Mouse (Mus musculus): ENCODE results near the gene Thumpd3. TPM values are rescaled to one million over a fixed set of nuclear protein-coding genes. Genes with fewer than 3 reads are reported as not detected.

Gene Thumpd3
- total RNA-seq, 2 experiments from 2014 or later, result 22.6 to 30.6 TPM

DNA sequence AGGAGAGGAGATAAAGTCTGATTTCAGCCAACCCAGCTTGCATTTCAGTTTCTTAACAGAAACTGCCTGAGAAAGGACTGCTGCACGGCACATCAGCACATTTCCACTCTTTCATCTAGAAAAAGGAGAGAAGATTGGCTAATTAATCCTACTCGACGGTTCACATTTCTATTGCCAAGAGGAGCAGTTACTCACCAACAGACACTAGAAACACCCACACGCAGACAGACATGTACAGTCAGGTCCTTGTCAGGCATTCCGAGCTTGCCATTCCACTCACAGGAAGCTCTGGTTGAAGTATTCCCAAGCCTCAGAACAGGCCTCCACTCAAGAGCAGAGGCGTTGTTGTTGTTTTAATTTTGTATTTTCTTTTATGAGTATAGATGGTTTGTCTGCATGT, 11.6 kb upstream of the Thumpd3 start:
- no peak for DNase-seq (ENCODE audit: low spot score in 2 of 2)
- intact Hi-C loops (cut with DNase I), result no loop called here

DNA sequence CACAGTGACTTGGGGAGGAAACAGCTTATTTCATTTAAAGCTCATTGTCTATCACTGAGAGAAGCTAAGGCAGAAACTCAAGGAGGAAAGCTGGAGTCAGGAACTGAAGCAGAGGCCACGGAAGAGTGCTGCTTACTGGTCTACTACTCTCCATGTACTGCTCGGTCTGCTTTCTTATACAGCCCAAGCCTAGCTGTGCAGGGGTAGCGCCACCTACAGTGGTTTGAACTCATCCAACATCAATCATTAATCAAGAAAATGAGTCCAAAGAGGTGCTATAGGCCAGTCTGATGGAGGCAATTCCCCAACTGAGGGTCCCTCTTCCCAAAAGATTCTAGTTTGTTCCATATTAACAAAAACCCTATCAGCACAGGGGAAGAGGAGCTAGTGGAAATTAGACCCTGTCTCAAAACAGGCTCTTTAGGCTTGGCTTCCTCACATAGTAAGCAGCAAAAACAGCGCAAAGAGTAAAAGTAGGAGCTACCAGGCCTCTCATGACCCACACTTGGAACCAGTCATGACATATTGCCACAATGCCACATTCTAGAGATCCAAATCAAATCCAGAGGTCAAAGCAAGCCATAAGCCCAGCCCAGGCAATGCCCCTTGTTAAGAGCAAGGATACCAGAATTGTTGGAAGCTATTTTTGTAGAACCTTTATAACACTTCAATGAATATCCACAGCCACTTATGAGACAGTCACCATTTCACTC, 9.4 kb upstream of the Thumpd3 start:
- intact Hi-C loops (cut with DNase I), result no loop called here
- DNase-seq (ENCODE audit: low spot score in 2 of 2), result no peak

DNA sequence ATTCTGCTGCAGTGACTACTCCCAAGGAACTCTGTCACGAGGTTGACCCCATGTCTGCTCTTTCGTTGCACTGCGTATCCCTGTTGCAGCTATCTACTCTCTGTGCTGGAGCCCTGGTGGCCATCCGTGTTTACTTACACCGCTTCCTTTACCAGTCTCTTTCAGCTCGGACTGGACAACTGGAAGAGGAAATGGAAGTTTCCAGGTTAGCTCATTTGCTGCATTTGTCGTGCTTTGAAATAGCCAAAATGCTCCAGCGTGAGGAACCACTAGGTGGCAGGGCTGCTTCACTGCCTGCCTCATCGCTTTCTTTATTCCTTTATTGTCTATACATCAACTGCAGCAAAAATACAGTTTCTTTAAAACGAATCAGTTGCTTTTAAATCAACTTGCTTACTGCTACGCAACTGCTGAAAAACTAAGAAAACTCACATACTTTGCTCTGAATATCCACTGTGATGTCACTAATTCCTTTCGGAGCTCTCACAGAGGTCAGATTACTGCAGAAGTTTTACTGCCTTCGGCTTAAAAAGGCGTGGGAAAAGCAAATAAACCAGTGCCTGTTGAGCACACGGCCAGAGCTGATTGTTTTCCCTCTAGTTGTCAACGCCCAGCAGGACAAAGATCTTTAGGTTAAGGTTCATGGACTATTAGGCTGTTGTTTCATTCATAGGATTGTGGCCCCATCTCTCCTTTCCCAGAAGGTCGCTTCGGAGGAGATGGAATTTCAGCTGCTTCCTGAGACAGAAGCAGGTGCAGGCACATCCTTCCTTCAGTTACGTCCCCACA, 7.9 kb upstream of the Thumpd3 start:
- intact Hi-C loops (cut with DNase I), result no loop called here

DNA sequence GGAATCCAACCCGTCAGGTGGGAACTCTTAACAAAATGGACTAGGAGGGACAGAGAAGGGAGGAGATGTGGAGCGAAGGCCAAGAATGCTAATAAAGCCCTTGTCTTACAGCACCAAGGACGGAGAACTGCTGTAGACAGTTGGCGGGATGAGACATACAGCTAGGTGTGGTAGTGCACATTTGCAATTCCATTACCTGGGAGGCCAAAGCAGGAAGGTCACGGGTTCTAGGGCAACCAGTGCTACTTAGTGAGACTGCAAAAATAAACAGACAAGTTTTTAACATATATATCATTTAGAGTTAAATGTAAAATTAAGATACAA, 7.3 kb upstream of the Thumpd3 start:
- intact Hi-C loops (cut with DNase I), result no loop called here
- DNase-seq (ENCODE audit: low spot score in 2 of 2), result no peak

More for the DNA sequence above, 7.9 kb upstream of the Thumpd3 start:
- DNase-seq (ENCODE audit: low spot score in 2 of 2), result peak; percentile 55 to 62

DNA sequence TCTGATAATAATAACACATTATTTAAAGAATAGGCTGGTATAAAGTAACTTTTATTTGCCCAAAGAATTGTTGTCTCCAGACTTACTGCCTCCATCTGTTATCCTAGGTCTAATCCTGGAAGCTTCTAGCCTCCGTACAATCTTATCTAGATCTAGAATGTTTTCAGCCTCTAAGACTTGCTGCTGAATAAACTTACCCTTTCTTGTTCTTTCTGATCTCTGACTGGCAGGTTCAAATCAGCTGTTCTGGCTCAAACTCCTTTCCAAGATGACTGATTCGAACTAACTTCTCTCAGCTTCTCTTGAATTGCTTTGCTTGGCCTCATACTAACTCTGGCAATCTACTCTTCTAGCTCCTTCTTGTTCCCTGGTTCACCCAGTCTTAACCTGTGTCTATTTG, 5.7 kb upstream of the Thumpd3 start:
- DNase-seq (ENCODE audit: low spot score in 2 of 2), result no peak
- intact Hi-C loops (cut with DNase I), result loop anchor here (10.0 kb wide), 1 partner anchor 284 kb away; the partner anchor contains the start of gene Ogg1

DNA sequence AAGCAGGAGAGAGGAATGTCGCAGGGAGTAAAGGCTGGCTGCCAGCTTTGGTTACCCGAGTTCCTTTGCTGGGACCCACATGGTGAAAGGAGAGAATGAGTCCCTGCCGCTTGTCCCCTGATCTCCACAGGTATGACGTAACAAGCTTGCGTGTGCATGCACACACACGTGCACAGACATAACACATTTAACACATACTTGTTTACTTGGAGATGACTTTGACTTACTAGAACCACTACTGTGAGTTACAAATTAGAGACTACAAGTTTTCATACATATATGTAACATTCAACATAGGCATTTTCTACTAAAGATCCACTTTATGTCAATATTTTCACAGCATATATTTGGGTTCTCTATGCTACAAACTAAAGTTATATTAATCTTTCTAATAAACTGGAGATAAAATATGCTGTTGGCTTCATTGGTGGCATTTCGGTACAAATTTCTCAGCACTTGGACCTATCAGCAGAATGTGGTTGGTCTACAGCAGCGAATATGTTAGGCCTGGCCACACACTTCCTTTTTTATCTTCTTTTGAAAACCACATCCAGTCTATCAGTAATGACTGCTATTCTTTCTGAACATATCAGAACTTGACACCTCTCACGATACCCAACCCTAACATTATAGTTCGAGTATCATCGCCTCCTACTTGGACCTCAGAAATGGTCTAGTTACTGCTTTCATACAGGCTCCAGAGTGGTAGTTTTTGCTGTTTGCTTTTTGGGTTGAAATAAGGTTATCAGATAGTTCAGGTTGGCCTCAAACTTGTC, 4.6 kb upstream of the Thumpd3 start:
- no peak for DNase-seq (ENCODE audit: low spot score in 2 of 2)
- intact Hi-C loops (cut with DNase I), result loop anchor here (10.0 kb wide), 1 partner anchor 283 kb away; the partner anchor contains the start of gene Ogg1

DNA sequence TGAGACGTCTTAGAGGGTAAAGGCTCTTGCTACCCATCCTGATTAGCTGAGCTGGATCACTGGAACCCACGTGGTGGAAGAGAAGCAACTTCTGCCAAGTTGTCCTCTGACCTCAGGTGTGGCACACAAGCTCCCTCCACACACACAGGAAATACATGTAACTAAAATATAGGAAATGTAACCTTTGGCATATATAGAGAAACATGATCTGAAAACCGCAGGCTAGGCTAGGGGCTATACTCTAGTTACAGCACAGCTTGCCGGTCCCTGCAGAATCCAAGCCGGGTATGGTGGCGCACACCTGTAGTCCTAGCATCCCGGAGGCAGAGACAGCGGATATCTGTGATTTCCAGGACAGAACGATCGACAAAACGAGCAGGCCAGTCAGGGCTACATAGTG, 450 bp upstream of the Thumpd3 start:
- intact Hi-C loops (cut with DNase I), result loop anchor here (10.0 kb wide), 1 partner anchor 279 kb away; the partner anchor contains the start of gene Ogg1
- no peak for DNase-seq (ENCODE audit: low spot score in 2 of 2)

DNA sequence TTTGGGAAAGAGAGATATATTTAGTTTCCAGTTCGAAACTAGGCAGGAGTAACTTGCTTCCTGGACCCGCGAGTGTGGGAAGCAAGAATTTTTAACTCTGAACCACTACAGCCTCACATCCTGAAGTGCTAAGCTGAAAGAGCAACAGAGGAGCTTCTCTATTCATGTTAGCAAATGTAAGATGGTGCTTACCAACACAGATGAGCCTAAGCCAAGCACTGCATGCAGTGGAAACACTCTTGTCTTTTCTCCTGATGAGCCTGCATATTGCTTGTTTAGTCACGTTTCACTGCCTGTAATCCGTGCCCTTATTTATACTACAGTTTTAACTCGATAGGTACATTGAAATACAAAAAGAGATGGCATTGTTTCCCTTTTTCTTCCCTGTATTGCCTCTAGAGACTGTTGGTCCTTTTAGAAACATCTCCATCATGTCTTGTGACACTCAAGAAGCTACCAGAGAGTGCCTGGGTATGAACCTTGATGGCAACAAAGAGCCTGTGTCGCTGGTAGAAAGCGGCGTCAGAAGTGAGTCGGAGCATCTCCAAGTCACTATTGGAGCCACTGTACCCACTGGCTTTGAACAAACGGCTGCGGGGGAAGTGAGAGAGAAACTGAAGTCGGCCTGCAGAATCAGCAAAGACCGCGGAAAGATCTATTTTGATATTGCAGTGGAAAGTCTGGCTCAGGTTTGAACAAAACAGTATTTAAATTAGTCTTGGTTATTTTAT, 1.2 kb downstream of the Thumpd3 start:
- no peak for DNase-seq (ENCODE audit: low spot score in 2 of 2)
- intact Hi-C loops (cut with DNase I), result loop anchor here (10.0 kb wide), 1 partner anchor 278 kb away; the partner anchor contains the start of gene Ogg1

DNA sequence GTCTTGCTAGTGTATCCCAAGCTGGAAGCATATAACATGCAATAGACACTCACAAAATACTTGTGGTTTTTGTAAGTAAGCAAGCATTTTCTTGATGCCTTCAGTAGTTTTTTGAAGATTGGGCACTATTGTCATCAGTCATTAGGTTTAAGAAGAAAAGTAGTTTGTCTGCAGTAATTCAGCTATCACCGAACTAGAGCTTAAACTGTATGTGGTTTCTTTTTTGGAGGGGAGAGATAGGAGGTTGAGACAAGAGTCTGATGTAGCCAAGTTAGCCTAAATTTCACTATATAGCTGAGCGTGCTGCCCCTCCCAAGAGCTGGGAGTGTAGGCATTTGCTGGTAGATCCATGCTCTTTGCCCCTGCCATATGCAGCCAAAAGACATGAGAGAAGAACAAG, 2.3 kb downstream of the Thumpd3 start:
- no peak for DNase-seq (ENCODE audit: low spot score in 2 of 2)
- intact Hi-C loops (cut with DNase I), result loop anchor here (10.0 kb wide), 1 partner anchor 276 kb away; the partner anchor contains the start of gene Ogg1

DNA sequence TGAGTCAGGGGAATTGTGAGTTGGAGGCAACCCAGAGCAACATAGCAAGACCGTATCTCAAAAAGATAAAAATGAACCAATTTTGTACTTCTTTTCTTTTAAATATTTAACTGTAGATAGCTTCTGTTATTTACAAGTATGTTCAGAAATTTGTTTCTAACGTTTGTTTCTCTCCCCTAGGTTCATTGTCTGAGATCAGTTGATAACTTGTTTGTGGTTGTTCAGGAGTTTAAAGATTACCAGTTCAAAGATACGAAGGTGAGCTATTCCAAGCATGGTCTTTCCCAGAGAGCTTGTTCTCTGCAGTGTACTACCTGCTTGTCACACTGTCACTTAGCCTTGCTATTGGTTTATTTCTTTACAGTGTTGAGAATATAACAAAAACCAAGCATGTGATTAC, 3.1 kb downstream of the Thumpd3 start:
- DNase-seq (ENCODE audit: low spot score in 2 of 2), result no peak
- intact Hi-C loops (cut with DNase I), result loop anchor here (10.0 kb wide), 1 partner anchor 276 kb away; the partner anchor contains the start of gene Ogg1

DNA sequence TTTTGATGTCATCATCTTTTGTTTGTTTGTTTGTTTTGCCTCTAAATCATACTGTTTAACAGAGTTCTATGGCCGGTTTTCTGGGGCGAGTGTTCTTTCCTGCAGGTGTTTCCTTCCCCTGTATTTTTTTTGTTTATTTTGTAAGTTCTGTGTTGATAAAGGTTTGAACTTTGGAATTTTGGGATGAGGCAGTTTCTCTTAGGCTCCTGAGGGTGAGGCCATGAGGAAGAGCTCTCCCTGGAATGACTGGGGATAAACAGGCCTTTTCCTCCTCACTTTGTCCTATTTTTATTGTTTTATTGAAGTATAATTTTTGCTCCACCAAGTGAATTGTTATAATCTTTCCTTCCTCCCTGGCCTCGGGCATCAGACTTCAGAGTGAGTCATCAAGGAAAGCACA, 6.9 kb downstream of the Thumpd3 start:
- intact Hi-C loops (cut with DNase I), result no loop called here
- DNase-seq (ENCODE audit: low spot score in 2 of 2), result no peak

DNA sequence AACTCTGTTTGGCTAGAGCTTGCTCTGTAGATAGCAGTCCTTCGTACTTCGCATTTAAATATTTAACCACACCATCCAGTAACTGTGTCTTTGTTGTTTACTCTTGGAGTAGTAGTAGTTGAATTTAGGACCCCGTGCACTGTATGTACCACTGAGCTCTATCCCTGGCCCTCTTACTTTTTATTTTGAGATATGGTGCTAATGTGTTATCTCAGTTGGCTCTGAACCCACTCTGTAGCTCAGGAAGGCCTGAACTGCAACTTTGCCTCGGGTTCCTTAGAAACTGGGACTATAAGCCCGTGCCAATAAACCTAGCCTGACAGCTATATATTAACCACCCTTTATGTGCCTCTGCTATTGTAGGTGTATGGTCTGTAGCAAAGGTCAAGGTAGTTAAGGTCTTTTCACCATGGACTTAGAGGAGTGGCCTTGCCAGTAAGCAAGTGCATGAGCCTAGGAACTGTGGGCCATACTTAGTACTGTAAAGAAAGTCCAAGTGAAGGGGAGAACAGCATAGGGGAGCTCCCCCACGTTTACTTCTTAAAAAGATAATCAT, 8.6 kb downstream of the Thumpd3 start:
- intact Hi-C loops (cut with DNase I), result no loop called here
- no peak for DNase-seq (ENCODE audit: low spot score in 2 of 2)

DNA sequence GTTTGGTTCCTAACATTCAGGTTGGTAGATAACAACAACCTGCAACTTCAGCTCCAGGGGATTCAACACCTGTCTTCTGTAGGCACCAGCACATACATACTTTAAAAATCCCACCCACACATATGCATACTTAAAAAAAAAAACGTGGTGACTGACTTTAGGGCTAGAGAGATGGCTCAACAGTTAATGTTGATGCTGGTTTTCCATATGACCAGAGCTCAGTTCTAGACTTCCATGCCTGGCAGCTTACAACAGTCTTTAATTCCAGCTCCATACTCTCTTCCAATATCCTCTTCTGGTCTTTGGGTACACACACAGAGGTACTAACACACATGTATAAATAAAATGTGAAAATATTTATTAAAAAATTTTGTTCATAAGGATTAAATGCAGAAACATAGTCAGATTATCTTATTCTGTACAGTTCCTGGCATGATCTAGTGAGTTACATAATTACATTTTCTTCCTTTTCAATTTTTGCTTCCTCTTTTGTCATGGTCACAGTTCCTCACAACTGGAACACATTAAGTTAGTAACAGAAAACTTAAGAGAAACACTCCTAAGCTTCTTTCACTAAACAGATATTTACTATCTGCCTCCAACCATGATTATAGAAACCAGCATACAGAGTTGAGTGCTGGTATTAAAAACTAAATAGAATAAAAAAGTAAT, 15.0 kb downstream of the Thumpd3 start:
- DNase-seq (ENCODE audit: low spot score in 2 of 2), result no peak
- intact Hi-C loops (cut with DNase I), result no loop called here

DNA sequence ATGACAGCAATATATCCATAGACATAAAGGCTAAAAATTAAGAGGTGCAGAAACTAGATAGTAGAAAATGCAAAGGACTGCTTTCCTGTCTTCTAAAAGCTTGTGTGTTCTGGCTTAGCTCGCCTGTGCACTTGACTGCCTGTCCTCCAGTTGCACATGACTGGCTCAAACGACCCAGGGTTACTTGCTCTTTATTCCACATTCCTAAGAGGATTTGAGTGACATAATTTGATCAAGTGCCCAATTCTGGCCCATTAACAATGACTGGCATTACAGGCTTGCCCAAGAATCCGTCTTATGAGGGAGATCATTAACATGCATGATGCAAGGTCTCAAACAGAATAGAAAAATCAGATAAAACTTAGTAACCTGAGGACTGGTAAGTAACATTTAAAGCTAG, 16.2 kb downstream of the Thumpd3 start:
- DNase-seq (ENCODE audit: low spot score in 2 of 2), result no peak
- intact Hi-C loops (cut with DNase I), result no loop called here

DNA sequence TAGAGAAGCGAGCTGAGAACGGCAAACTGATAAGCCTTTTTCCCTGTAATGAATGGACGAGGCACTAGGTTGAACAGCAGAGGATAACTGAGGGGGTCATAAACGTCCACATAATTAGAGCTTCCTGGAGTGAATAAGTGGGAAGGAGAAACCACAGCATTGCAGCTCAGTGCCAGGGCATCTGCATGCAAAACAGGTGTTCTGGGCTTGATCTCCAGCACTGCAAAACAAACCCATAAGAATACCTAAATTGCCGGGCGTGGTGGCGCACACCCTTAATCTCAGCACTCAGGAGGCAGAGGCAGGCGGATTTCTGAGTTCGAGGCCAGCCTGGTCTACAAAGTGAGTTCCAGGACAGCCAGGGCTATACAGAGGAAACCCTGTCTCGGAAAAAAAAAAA, 17.3 kb downstream of the Thumpd3 start:
- intact Hi-C loops (cut with DNase I), result no loop called here
- no peak for DNase-seq (ENCODE audit: low spot score in 2 of 2)

DNA sequence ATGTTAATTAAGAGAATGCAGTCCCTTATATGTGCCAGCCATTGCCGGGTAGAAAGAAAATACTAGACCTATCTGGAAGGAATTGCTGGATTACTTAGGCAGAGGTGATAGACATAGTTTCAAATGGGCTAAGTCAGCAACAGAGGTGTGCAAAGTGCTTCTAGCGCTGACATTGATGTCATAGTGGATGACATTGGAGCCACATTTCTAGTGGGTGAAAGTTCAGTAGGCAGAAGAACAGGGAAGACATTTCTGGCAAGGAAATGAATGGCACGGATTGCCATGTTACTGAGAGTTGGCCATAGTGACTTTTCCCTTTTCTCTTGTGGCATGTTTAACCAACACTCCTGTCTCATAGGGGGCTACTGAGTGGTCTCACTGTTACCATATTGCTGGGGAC, 19.2 kb downstream of the Thumpd3 start:
- intact Hi-C loops (cut with DNase I), result no loop called here
- no peak for DNase-seq (ENCODE audit: low spot score in 2 of 2)

DNA sequence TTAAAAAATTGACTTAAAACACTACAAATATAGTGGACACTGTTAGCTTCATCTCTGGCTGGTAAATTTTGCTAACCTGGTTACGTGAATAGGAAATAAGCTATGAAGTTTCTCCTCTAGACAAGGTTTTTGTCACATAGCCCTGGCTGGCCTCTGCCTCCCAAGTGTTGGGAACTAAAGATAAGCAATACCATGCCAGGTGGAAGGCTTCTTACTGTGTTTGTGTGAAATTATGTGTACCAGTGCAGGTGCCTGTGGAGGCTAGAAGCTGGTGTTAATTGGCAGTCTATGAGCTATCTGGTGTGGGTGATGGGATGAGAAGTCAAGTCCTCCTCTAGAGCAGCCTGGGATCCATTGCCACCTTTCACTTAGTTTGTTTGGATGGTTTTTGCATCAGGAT, 23.1 kb downstream of the Thumpd3 start:
- DNase-seq (ENCODE audit: low spot score in 2 of 2), result no peak
- intact Hi-C loops (cut with DNase I), result no loop called here

DNA sequence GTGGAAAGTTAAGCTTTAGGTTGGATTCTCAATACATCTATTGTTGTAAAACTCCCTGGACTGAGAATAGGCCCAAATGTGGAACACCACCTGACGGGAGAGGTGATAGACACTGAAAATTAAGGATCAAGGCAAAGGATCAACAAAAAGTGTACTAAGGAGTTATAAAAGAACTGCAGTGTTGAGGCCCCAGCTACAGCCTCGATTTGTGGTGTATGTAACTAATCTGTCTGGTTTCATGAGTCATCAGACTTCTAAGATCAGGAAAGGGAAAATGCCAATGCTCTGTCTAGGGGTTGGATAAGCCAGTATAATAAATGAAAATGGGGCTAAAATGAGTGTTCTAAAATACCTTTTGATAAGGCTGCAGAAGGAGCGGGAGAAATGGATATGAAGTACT, 29.2 kb downstream of the Thumpd3 start:
- intact Hi-C loops (cut with DNase I), result loop anchor here (5.0 to 10.0 kb wide), 3 partner anchors 42 to 230 kb away; partner anchors contain the start of genes Brpf1 and Mtmr14
- DNase-seq (ENCODE audit: low spot score in 2 of 2), result no peak

Data from left cerebral cortex, postnatal 36 days (tissue).